Mouse (Mus musculus): ENCODE measurements around the gene D17Wsu92e.

GRCm38 (mm10) chr17:27856798-27857648, 36.6 kb upstream of the D17Wsu92e start:
- peak; percentile 24; the same call in 1 of the 2 replicates for TF ChIP-seq CTCF (IDR thresholded peaks at IDR 0.05)
- 0 out of 2 replicates have a peak, but pooled peaks have one; percentile 11 for TF ChIP-seq POLR2A (IDR thresholded peaks at IDR 0.05; ENCODE audit: insufficient read depth, low read depth, low read length)
